Mouse (Mus musculus) embryonic stem cell, embryonic (primary cell): ENCODE results near the gene Ksr1.

Source experiments
- CTCF ChIA-PET, 4 experiments: fragments of 300-600 bp in 2 of 4; fragments of 350-600 bp in 2 of 4; sonication (Branson Sonifier 250); formaldehyde crosslinking; loops; one replicate each; lab custom pipeline; 2022; ENCODE audit warnings: inconsistent platforms in 2 of 4; lab: Charles Lee
- POLR2A ChIA-PET, 4 experiments: fragments of 300-600 bp in 2 of 4; fragments of 350-600 bp in 2 of 4; sonication (Branson Sonifier 250); formaldehyde crosslinking; loops; one replicate each; lab custom pipeline; 2022; ENCODE audit warnings: antibody characterized with exemption in 4 of 4, inconsistent platforms in 1 of 4; lab: Charles Lee

Gene Ksr1

DNA sequence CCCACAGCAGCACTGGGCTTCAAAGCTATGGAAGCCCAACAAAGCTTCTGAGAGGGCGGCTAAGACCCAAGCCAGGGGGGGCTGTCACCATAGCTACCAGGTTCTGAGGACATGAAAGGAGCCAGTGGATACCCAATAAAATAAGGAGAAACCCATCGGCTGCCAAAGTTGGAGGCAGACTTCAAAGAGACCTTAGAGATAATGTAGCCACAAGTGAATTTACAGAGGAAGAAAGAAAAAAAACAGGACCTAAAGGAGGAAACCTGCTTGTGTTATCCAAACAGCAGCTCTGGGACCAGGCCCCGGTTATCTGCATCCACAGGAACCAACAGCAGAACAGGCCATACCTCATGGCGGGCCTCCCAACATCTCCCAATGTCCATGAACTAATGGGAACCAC is 88.4 kb downstream of the Ksr1 start:
- ChIA-PET POLR2A (interaction anchor here in 1 of 4 experiments (1.4 kb wide), 1 partner anchor 17 kb away, joined by 3 read pairs; no protein-coding TSS in a partner anchor), CTCF (interaction anchor here in 3 of 4 experiments (0.7 to 1.6 kb wide), 3 partner anchors 9 to 27 kb away, joined by 3 to 4 read pairs (median 3); no protein-coding TSS in a partner anchor)

DNA sequence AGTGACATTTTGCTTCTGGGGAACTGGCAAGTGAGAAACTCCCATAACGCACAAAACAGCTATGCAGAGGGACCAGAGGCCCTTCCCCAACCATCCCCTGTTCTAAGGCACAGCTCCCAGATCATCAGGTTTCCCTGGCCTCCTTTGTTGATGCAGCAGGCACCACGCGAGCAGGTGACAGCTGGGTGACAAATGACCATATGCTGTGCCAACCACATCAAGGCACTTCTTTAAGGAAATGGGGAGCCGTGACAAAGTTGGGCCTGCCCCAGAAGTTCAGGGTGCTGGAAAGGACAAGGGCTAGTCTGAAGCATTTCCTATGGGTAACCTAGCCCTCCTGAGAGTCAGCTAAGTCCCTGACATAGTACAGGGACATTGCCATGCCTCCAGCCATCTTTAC is 89.3 kb downstream of the Ksr1 start:
- ChIA-PET CTCF (interaction anchor here in 2 of 4 experiments (0.6 to 1.6 kb wide), 3 partner anchors 26 to 1154 kb away, joined by 3 to 4 read pairs (median 3); no protein-coding TSS in a partner anchor), POLR2A (interaction anchor here in 1 of 4 experiments (1.4 kb wide), 1 partner anchor 18 kb away, joined by 3 read pairs; no protein-coding TSS in a partner anchor)

GRCm38 (mm10) chr11:79056027-79056426 is 90.2 kb downstream of the Ksr1 start:
- POLR2A ChIA-PET: no interaction called here
- CTCF ChIA-PET: interaction anchor here in 2 of 4 experiments (1.2 to 1.6 kb wide), 2 partner anchors 25 to 35 kb away, joined by 3 to 4 read pairs; no protein-coding TSS in a partner anchor

DNA sequence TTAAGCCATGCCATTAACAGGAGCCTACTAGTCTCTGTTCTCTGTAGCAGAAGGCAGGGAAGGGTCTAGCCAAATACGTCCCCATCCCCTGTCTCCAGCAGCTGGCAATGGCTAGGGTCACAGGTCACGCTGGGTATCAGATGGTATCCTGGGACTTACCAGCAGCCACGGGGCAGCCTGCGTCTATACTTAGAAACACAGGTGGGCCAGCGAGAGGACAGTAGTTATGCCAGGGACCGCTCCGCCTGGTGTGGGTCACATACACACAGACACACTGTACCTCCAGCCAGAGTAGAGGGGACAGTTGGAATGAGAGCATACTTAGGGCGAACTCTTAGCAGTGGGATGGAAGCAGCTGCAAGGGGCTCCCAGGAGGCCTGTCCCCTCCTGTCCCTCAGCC is 91.0 kb downstream of the Ksr1 start:
- ChIA-PET POLR2A (interaction anchor here in 2 of 4 experiments (0.6 kb wide), 2 partner anchors 372 to 1304 kb away, joined by 4 read pairs; no protein-coding TSS in a partner anchor), CTCF (no interaction called here)

GRCm38 (mm10) chr11:79054161-79055152 is 91.8 kb downstream of the Ksr1 start:
- CTCF ChIA-PET: interaction anchor here in 1 of 4 experiments (0.6 kb wide), 1 partner anchor 13 kb away, joined by 3 read pairs; no protein-coding TSS in a partner anchor
- POLR2A ChIA-PET: interaction anchor here in 1 of 4 experiments (1.6 kb wide), 1 partner anchor 42 kb away, joined by 5 read pairs; no protein-coding TSS in a partner anchor

GRCm38 (mm10) chr11:79053437-79053836 is 92.8 kb downstream of the Ksr1 start:
- POLR2A ChIA-PET: interaction anchor here in 1 of 4 experiments (1.6 kb wide), 1 partner anchor 43 kb away, joined by 5 read pairs; no protein-coding TSS in a partner anchor
- CTCF ChIA-PET: interaction anchor here in 1 of 4 experiments (0.6 kb wide), 1 partner anchor 14 kb away, joined by 3 read pairs; no protein-coding TSS in a partner anchor

- POLR2A ChIA-PET: interaction anchor here in 2 of 4 experiments (0.5 to 1.6 kb wide), 3 partner anchors 13 to 136 kb away, joined by 3 to 5 read pairs (median 3); no protein-coding TSS in a partner anchor
- CTCF ChIA-PET: interaction anchor here in 2 of 4 experiments (0.7 kb wide), 2 partner anchors 10 to 116 kb away, joined by 4 to 5 read pairs; no protein-coding TSS in a partner anchor
These were observed 93.4 kb downstream of the Ksr1 start for GRCm38 (mm10) chr11:79052769-79053168.

GRCm38 (mm10) chr11:79051522-79051921 is 94.7 kb downstream of the Ksr1 start:
- ChIA-PET CTCF (interaction anchor here in 1 of 4 experiments (1.0 kb wide), 1 partner anchor 163 kb away, joined by 3 read pairs; no protein-coding TSS in a partner anchor), POLR2A (interaction anchor here in 1 of 4 experiments (0.6 to 1.3 kb wide), 2 partner anchors 14 to 1032 kb away, joined by 3 read pairs; no protein-coding TSS in a partner anchor)

DNA sequence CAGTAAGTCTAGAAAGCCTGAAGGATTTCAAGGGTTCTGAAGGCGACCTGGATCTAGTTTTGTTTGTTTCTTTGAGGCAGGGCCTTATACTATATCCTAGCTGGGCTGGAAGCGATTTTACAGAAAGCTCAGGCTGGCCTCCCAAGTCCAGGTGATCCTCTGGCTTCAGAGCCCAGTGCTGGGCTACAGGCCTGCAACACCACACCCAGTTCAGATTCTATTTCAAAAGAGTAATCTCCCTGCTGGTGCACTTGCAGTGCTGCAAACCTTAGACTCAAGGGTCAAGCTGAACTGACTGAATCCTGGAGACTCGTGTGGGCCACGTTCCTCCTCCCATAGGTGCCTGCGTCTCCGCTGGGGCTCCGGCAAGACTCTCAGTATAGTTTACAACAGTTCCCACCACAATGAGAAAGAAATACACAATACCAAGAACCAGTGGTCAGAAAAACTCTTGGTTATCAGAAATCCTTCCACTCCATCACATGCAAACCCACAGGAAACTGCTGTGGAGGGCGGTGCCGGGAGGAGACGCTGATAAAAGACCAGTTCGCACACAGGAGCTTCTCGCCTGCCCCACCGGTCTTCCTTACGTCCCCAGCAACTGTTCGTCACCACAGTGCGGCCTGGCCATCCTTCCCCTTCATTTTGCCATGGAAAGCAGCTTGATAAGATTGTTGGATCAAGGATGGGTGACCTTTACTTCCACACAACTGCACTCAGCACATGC is 95.3 kb downstream of the Ksr1 start:
- ChIA-PET CTCF (interaction anchor here in 1 of 4 experiments (1.0 kb wide), 1 partner anchor 163 kb away, joined by 3 read pairs; no protein-coding TSS in a partner anchor), POLR2A (interaction anchor here in 2 of 4 experiments (0.6 to 0.7 kb wide), 2 partner anchors 317 to 1032 kb away, joined by 3 read pairs; no protein-coding TSS in a partner anchor)

DNA sequence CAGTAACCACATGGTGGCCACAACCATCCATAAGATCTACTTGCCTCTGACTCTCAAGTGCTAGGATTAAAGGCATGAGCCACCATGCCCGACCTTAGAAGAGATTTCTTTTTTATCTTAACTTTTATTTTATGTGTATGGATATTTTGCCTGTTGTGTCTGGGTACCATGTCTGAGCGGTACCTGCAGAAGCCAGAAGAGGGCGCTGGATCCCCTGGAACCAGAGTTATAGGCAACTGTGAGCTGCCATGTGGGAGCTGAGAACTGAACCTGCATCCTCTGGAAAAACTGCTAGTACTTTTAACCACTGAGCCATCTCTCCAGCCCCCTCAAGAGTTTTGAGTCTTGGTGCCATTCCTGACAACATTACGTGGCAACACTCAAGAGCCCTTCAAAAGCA is 97.3 kb downstream of the Ksr1 start:
- POLR2A ChIA-PET: no interaction called here
- CTCF ChIA-PET: interaction anchor here (0.6 to 1.7 kb wide), 9 partner anchors 9 to 160 kb away, joined by 3 to 4 read pairs (median 3); no protein-coding TSS in a partner anchor

DNA sequence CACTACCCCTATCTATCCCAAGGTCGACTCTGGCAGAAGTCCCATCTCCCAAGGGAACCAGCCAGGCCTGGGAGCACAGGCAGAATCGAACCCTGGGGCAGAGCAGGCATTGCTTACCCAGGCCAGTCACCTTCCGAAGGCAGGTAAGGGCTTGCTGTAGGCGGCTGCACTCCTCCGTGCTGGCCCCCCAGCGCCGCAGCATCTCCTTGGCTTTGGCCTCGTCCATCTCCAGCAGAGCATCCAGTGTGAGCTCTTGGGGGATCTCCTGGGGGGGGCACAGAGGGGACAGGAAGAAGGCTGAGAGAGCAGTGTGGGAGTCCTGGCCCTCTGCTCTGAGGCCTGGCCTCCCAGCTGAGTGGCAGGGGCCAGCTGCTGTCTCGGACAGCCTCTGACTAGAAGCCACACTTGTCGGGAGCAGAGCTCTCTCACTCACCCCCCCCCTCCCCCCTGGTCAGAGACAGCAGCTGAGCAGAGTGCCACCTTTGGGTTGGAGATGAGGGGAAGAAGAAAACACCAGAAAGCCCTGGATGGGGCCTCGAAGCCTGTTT is 99.0 kb downstream of the Ksr1 start:
- ChIA-PET POLR2A (interaction anchor here in 3 of 4 experiments (0.6 to 1.9 kb wide), 9 partner anchors 8 to 1097 kb away, joined by 3 to 6 read pairs (median 3); no protein-coding TSS in a partner anchor), CTCF (interaction anchor here (0.5 to 1.4 kb wide), 10 partner anchors 16 to 446 kb away, joined by 3 to 10 read pairs (median 4); partner anchors contain the start of gene Gm9964 (in 1 of the 4))

DNA sequence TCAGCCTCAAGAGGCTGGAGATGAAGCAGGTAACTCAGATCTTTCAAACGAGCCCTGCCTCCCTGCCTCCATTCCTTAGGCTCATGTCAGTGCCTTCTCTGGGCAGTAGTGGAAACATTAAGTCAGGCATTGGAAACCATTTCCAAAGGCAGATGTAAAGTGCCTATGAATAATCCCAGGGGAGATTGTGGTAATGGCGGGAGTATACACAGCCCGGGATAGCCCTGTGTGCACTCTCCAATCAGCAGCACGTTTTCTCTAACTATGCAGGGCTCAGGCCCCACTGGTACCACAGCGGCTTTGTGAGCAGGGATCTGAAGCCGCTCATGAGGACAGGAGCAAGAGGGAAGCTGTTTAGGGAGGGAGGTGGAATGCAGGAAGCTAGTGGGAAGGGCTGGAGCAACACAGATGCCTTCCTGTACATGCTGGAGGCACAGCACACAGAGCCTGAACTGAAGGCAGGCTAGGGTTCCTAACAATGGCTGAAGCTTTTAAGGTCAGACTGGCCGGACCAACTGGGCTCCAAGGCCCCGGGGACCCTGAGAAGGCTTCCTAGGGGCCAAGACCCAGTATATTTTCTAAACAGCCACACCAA is 99.5 kb downstream of the Ksr1 start:
- CTCF ChIA-PET: interaction anchor here (0.5 to 2.2 kb wide), 8 partner anchors 16 to 447 kb away, joined by 3 to 11 read pairs (median 4); no protein-coding TSS in a partner anchor
- POLR2A ChIA-PET: interaction anchor here in 2 of 4 experiments (0.6 to 1.9 kb wide), 6 partner anchors 12 to 100 kb away, joined by 3 to 6 read pairs (median 3); partner anchors contain the start of gene Ksr1 (in 1 of the 2)

DNA sequence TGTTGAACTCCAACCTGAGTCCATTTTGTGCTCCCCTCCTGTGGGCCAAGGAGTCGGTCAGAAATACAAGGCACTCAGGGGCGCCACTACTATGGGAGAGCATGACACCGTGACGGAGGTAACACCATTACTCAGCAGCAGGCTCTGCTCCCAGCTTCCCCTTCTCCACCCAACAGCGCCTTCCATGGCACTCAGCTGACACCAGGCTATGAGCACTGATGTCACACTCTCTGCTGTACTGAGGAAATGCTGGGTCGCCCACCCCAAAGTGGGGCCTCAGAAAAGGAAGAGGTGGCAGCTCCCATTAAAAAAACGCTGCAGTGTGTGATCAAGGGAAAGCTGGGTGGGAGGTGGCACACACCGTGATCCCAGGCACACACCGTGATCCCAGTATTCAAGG is 101.0 kb downstream of the Ksr1 start:
- POLR2A ChIA-PET: interaction anchor here in 3 of 4 experiments (0.5 to 1.6 kb wide), 7 partner anchors 9 to 85 kb away, joined by 3 to 6 read pairs (median 5); no protein-coding TSS in a partner anchor
- CTCF ChIA-PET: interaction anchor here in 3 of 4 experiments (0.8 to 2.2 kb wide), 6 partner anchors 15 to 251 kb away, joined by 3 to 11 read pairs (median 4); partner anchors contain the start of gene Gm9964 (in 1 of the 3)

DNA sequence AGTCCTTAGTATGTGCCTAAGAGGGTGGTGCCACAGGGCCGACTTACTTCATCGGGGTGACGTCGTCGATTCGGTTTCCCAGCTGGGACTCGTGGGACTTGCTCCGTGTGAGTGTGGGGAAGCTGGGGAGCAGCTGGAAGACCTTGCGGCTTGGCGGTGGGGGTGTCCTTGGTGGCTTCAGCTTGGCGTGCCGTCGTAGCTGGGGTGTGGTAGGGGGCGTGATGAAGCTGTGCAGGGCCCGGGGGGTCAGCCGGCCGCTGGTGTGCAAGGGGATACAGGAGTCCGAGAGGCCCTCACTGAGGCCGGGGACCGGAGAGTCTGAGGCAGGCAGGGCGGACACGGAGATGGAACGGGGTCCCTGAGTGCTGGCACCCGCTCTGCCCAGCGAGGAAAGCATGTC is 101.4 kb downstream of the Ksr1 start:
- CTCF ChIA-PET: interaction anchor here (0.6 to 2.2 kb wide), 7 partner anchors 15 to 251 kb away, joined by 3 to 11 read pairs (median 4); partner anchors contain the start of gene Gm9964 (in 1 of the 4)
- POLR2A ChIA-PET: interaction anchor here in 2 of 4 experiments (0.5 to 1.6 kb wide), 6 partner anchors 14 to 180 kb away, joined by 3 to 6 read pairs (median 4); no protein-coding TSS in a partner anchor

DNA sequence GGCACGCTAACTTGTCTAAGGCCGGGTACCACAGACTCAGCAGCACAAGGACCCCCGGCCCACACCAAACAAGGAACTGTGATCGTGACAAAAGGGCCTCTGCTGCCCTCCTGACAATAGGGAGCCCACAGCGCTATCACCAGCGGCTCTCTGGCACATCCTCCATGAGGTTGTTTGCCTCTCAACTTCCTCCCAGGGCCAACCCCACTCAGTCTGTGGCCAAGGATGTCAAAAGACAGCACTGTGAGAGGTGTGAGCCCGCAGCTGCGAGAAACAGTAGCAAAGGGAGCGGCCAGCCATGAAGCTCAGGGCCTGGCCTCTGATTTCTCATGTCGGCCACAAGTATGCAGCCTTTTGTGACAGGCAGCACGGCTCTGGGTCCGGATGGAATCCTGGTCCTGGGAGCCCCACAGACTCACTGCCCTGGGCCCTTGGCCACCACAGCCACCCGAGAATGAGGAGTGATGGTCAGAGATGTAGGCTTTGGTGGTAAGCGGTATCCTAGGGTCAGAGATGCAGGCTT is 104.2 kb downstream of the Ksr1 start:
- CTCF ChIA-PET: no interaction called here
- POLR2A ChIA-PET: interaction anchor here in 2 of 4 experiments (1.3 to 1.6 kb wide), 2 partner anchors 9 to 23 kb away, joined by 3 read pairs; no protein-coding TSS in a partner anchor

DNA sequence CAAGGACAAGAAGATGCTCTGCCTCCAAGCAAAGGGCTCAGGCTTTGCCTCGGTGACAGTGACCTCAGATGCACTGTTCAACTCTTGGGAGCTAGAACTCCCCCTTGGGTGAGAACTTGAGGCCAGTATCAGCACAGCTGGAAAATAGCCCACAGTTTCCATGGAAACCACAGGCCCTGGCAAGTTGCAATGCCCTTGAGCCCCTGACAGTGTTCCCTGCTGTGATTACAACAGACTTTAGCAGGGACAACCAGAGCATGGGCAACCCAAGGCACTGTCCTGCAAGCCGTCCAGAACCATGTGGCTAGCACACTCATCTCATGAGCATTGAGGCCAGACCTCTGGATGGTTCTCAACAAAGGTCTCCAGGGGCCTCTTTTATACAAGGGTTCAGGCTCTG is 106.7 kb downstream of the Ksr1 start:
- POLR2A ChIA-PET: interaction anchor here in 1 of 4 experiments (1.0 kb wide), 1 partner anchor 9 kb away, joined by 3 read pairs; no protein-coding TSS in a partner anchor

More for the DNA sequence above, 106.7 kb downstream of the Ksr1 start:
- CTCF ChIA-PET: no interaction called here
